Mouse (Mus musculus): ENCODE measurements around the gene Gatad2a.

DNA sequence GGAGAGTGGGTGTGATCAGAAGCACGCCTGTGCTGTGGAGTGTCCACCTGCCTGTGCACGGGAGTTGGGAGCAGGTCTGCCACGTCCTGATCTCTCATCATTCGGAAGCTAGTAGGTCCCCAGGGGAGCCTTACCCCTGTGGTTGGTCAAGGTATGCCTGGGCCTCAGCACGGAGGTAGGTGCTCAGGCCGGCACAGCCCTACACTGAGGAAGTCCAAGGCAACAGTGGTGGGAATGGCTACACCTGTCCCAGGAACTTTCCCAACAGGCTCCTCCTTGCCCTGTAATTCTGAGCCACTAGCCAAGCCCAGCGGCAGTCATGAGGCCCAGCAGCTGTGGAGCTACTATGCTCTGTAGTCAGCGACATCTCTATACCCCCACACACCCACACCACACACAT lies 116.5 kb downstream of the Gatad2a start:
- TF ChIP-seq CTCF (IDR thresholded peaks at IDR 0.05; ENCODE audit: low read depth, low read length) (no peak), TAL1 (conservative IDR thresholded peaks at IDR 0.05; ENCODE audit: low read depth, low read length) (no peak), POLR2AphosphoS5 (IDR thresholded peaks at IDR 0.05; ENCODE audit: insufficient replicate concordance, low read depth, low read length) (no peak), GATA1 (IDR thresholded peaks at IDR 0.05; ENCODE audit: borderline replicate concordance, low read length) (no peak), GATA2 (IDR thresholded peaks at IDR 0.05; ENCODE audit: borderline replicate concordance, low read depth, low read length) (no peak)
